Mouse (Mus musculus) liver, postnatal 0 days (tissue): ENCODE measurements around the gene Nup62. TPM values are rescaled to one million over a fixed set of nuclear protein-coding genes. Genes with fewer than 3 reads are reported as not detected.
"Not testable (repeated sequence)": the region's sequence is repeated elsewhere in the genome, so short reads cannot be mapped to it uniquely, and the experiment has no call there.

Source experiments
- ATAC-seq: fragments of 200-750 bp; cut with Nextera tagmentation; 2 replicates; pipeline ENCODE4 v1.8.0; 2017; ENCODE audit warnings: mild to moderate bottlenecking, moderate library complexity
- DNase-seq: peaks from one replicate; pipeline ENCODE4 v3.0.0-alpha.2; 2016
- H3K27ac ChIP-seq: fragments of 300-500 bp; sonication (generic); 2 replicates; pipeline ENCODE4 v1.5.1; 2014; ENCODE audit warnings: antibody characterized with exemption, moderate library complexity, mild to moderate bottlenecking, low read depth
- H3K27me3 ChIP-seq: fragments of 300-500 bp; sonication (generic); 2 replicates; pipeline ENCODE4 v1.6.1; 2014; ENCODE audit warnings: low read length, control low read depth, mixed read lengths; ENCODE audit not compliant: insufficient read depth
- H3K36me3 ChIP-seq: fragments of 300-500 bp; sonication (generic); replicated peaks from 2 replicates; pipeline ENCODE4 v1.6.1; 2014; ENCODE audit warnings: mild to moderate bottlenecking, control low read depth, low read length, moderate library complexity, mixed read lengths; ENCODE audit not compliant: insufficient read depth
- H3K4me1 ChIP-seq: fragments of 300-500 bp; sonication (generic); 2 replicates; pipeline ENCODE4 v1.6.1; 2014; ENCODE audit warnings: antibody characterized with exemption, mild to moderate bottlenecking, control low read depth; ENCODE audit not compliant: insufficient read depth
- H3K4me2 ChIP-seq: fragments of 300-500 bp; sonication (generic); 2 replicates; pipeline ENCODE4 v1.6.1; 2014; ENCODE audit warnings: low read depth, mild to moderate bottlenecking, low read length, moderate library complexity, mixed read lengths
- H3K4me3 ChIP-seq: fragments of 300-500 bp; sonication (generic); 2 replicates; pipeline ENCODE4 v1.5.1; 2014; ENCODE audit warnings: low read depth, low read length
- H3K9ac ChIP-seq: fragments of 300-500 bp; sonication (generic); replicated peaks from 2 replicates; pipeline ENCODE4 v1.6.1; 2014; ENCODE audit warnings: mild to moderate bottlenecking, moderate library complexity
- H3K9me3 ChIP-seq: fragments of 300-500 bp; sonication (generic); 2 replicates; pipeline ENCODE4 v1.6.1; 2016; ENCODE audit warnings: mild to moderate bottlenecking, control low read depth, low read length, mixed read lengths
- CTCF ChIP-seq: sonication (generic); IDR thresholded peaks from 2 replicates; pipeline ENCODE4 v1.5.1; 2016; ENCODE audit warnings: antibody characterized with exemption, low read depth
- EP300 ChIP-seq: IDR thresholded peaks from 2 replicates; pipeline ENCODE4 v1.6.1; 2016; ENCODE audit warnings: antibody characterized with exemption, low read depth, mild to moderate bottlenecking
- WGBS: fragments of 180-500 bp; shearing (Covaris S2); extraction: QIAGEN DNeasy Blood & Tissue Kit; methylation state at CpG from one replicate; pipeline ENCODE4 v1.1.7; 2014; ENCODE audit not compliant: insufficient replicate concordance; 5-methylcytosine and 5-hydroxymethylcytosine counted together
- microRNA counts: library from miRNA; unstranded; fragments of <30 nt; microRNA quantifications from one replicate; lab custom pipeline; 2015
- microRNA-seq: library from miRNA; unstranded; fragments of <30 nt; microRNA quantifications from one replicate; pipeline ENCODE4, GENCODE M21; 2016
- polyA plus RNA-seq: library from polyadenylated mRNA; unstranded; fragments of >200 nt; fragmentation: Nextera tagmentation; extraction: Ambion mirVana; gene quantifications from 2 replicates; pipeline ENCODE4 v1.2.1, GENCODE M21; 2015

Nup62 gene
- polyA plus RNA-seq, 1 experiment from 2014 or later: 21.4 TPM

DNA sequence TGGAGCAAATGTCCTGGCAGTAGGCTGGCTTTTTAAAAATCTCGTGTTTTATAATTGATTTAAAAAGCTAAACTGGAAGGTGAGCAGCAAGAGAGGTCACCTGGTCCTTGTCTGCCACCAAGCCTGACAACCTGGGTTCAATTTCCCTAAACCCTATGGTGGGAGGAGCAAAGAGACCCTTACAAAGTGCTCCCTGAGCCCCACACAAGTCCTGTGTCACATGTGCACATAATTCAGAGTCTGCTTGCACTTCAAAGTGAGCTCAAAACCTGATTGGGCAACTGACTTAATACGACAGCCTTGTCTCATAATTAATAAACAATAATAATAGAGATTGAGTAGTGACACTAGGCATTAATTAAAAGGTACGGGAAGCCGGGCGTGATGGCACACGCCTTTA is 54.7 kb downstream of the Nup62 start:
- no peaks in the 10 kb centered on the region for H3K9me3 ChIP-seq
- H3K36me3 ChIP-seq: no peaks in the 10 kb centered on the region
- WGBS: 80% methylated on average over 6 of the region's 6 CpGs
- H3K27ac ChIP-seq: peak overlapping the region; percentile 96; the same call in 1 of the 2 replicates
- H3K4me3 ChIP-seq: peak overlapping the region; percentile 81; the same call in 1 of the 2 replicates
- DNase-seq (no peak), ATAC-seq (no peak)
- peaks cover 47% of the 10 kb centered on the region for H3K4me1 ChIP-seq
- TF ChIP-seq CTCF: no peak
- TF ChIP-seq EP300: no peak
- peak overlapping the region; percentile 99; the same call in 1 of the 2 replicates for H3K4me2 ChIP-seq
- H3K9ac ChIP-seq: peak overlapping the region; percentile 94; the same call in 1 of the 2 replicates
- no peaks in the 10 kb centered on the region for H3K27me3 ChIP-seq

DNA sequence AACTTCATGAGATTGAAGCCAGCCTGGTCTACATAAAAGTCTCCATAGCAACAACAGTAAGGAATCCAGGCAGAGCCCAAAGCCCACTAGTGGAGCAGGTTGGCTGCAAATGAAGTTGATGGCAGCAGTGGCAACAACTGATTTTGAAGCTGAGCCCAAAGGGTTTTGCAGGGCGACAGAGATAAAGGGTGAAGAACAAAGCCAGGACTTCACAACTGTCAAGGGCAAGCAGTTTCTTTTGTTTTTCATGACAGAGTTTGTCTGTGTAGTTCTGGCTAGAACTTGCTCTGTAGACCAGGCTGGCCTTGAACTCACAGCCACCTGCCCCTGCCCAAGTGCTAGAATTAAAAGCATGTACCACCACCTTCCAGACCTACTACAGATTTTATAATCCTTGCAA is 55.3 kb downstream of the Nup62 start:
- H3K9me3 ChIP-seq: no peaks in the 10 kb centered on the region
- no peak overlapping the region for H3K4me3 ChIP-seq
- no peak overlapping the region for H3K27ac ChIP-seq
- H3K27me3 ChIP-seq: no peaks in the 10 kb centered on the region
- 77% methylated on average over 1 of the region's 1 CpGs for WGBS
- H3K4me1 ChIP-seq: peaks cover 41% of the 10 kb centered on the region
- H3K9ac ChIP-seq: no peak overlapping the region
- H3K4me2 ChIP-seq: no peak overlapping the region
- ATAC-seq (no peak), DNase-seq (no peak)
- TF ChIP-seq CTCF (no peak), EP300 (no peak)
- H3K36me3 ChIP-seq: no peaks in the 10 kb centered on the region

DNA sequence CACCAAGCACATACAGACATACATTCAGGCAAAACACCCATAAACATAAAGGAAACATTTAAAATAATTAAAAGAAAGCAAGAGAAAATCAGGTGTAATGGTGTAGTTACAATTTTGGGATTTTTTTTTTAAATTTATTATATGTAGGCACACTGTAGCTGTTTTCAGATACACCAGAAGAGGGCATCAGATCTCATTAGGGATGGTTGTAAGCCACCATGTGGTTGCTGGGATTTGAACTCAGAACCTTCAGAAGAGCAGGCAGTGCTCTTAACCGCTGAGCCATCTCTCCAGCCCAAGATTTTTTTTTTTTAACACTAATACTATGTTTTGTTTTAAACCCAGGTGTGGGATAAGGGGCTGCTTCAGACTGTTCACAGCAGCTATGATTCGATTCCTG is 55.9 kb downstream of the Nup62 start:
- ATAC-seq, H3K27me3 ChIP-seq, H3K4me3 ChIP-seq, H3K36me3 ChIP-seq, H3K27ac ChIP-seq, H3K9ac ChIP-seq, H3K4me2 ChIP-seq, H3K9me3 ChIP-seq, DNase-seq: not testable (repeated sequence)
- 88% methylated on average over 2 of the region's 2 CpGs for WGBS
- peaks cover 35% of the 10 kb centered on the region for H3K4me1 ChIP-seq
- TF ChIP-seq CTCF: 0 out of 2 replicates have a peak, but pooled peaks have one; percentile 1

DNA sequence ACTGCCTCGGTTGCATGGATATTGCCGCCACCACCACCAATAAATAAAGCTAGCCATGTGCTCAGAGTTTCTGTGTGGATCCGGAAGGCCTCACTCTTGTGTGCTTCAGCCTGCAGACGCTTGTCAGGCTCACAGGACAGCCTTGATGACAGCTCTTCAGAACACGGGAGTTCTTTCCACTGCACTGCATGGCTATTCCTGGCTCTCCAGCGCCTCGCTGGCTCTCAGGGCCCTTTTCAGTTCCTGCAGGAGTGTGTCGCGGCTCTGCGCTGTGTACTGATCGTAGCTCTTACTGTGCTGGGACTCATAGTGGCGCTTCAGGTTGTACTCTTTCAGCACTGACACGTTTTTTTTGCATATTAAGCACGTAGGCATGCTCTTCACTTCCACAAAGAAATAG is 61.9 kb downstream of the Nup62 start:
- Histone ChIP-seq H3K4me3 (no peak overlapping the region), H3K4me1 (peaks cover 4% of the 10 kb centered on the region), H3K9me3 (no peaks in the 10 kb centered on the region), H3K9ac (no peak overlapping the region), H3K4me2 (no peak overlapping the region), H3K27me3 (no peaks in the 10 kb centered on the region), H3K27ac (no peak overlapping the region), H3K36me3 (peaks cover 37% of the 10 kb centered on the region)
- TF ChIP-seq CTCF: no peak
- TF ChIP-seq EP300: no peak
- no peak for ATAC-seq
- WGBS: 86% methylated on average over 14 of the region's 14 CpGs
- no peak for DNase-seq

MicroRNA genes within 50 kb of the gene (microRNA counts, 519-probe panel; counts per million panel counts)
- microRNA mmu-miR-707 (lab: Ali Mortazavi, UCI): not detected

Small RNA genes lying within 50 kb of the gene (microRNA-seq; reads per million reads assigned to microRNA genes)
- gene Mir707: not detected

Other genes with a start within 250 kb of the Nup62 start
- gene Napsa, start 243.7 kb upstream of the Nup62 start, polyA plus RNA-seq: 17.0 and 17.8 TPM in 2 replicates
- 0.13 and 0.20 TPM in 2 replicates for gene Kcnc3, start 225.4 kb upstream of the Nup62 start, polyA plus RNA-seq
- gene Myh14, start 145.2 kb upstream of the Nup62 start, polyA plus RNA-seq: 1.5 and 2.1 TPM in 2 replicates
- gene Izumo2, start 107.3 kb upstream of the Nup62 start, polyA plus RNA-seq: not detected in 2 replicates
- gene Vrk3, start 67.7 kb upstream of the Nup62 start, polyA plus RNA-seq: 19.1 and 19.3 TPM in 2 replicates
- 0.14 and 0.24 TPM in 2 replicates for gene Zfp473, start 65.0 kb upstream of the Nup62 start, polyA plus RNA-seq
- 0.83 and 1.0 TPM in 2 replicates for gene Il4i1, start 299 bp downstream of the Nup62 start, polyA plus RNA-seq
- gene Atf5, start 570 bp downstream of the Nup62 start, polyA plus RNA-seq: 66.6 and 72.5 TPM in 2 replicates
- 36.9 and 38.6 TPM in 2 replicates for gene Akt1s1, start 32.9 kb downstream of the Nup62 start, polyA plus RNA-seq
- gene Tbc1d17, start 33.0 kb downstream of the Nup62 start, polyA plus RNA-seq: 28.2 and 30.5 TPM in 2 replicates
- gene Pnkp, start 41.1 kb downstream of the Nup62 start, polyA plus RNA-seq: 25.6 and 27.9 TPM in 2 replicates
- 43.5 and 49.8 TPM in 2 replicates for gene Ptov1, start 53.7 kb downstream of the Nup62 start, polyA plus RNA-seq
- 35.6 and 37.7 TPM in 2 replicates for gene Med25, start 76.6 kb downstream of the Nup62 start, polyA plus RNA-seq
- gene Fuz, start 80.0 kb downstream of the Nup62 start, polyA plus RNA-seq: 4.1 and 4.4 TPM in 2 replicates
- gene Ap2a1, start 113.4 kb downstream of the Nup62 start, polyA plus RNA-seq: 25.6 and 29.5 TPM in 2 replicates
- 0.06 TPM in 1 of 2 replicates, not detected in the other for gene Tsks, start 127.1 kb downstream of the Nup62 start, polyA plus RNA-seq
- 0.98 and 1.1 TPM in 2 replicates for gene Cpt1c, start 158.8 kb downstream of the Nup62 start, polyA plus RNA-seq
- 73.2 and 76.8 TPM in 2 replicates for gene Prmt1, start 170.5 kb downstream of the Nup62 start, polyA plus RNA-seq
- 35.9 and 38.0 TPM in 2 replicates for gene Irf3, start 181.6 kb downstream of the Nup62 start, polyA plus RNA-seq
- gene Bcl2l12, start 182.6 kb downstream of the Nup62 start, polyA plus RNA-seq: 11.7 and 13.1 TPM in 2 replicates
- 7.5 and 8.1 TPM in 2 replicates for gene Scaf1, start 200.3 kb downstream of the Nup62 start, polyA plus RNA-seq
- 25.4 and 31.4 TPM in 2 replicates for gene Rras, start 201.9 kb downstream of the Nup62 start, polyA plus RNA-seq
- 1.6 and 1.7 TPM in 2 replicates for gene Prr12, start 236.8 kb downstream of the Nup62 start, polyA plus RNA-seq
- 22.2 and 22.6 TPM in 2 replicates for gene Nosip, start 246.3 kb downstream of the Nup62 start, polyA plus RNA-seq
- gene Prrg2, start 246.6 kb downstream of the Nup62 start, polyA plus RNA-seq: 19.7 and 20.4 TPM in 2 replicates